Mouse (Mus musculus) kidney, embryonic 16.5 days (tissue): ENCODE results near the gene Lin7a. TPM values are rescaled to one million over a fixed set of nuclear protein-coding genes. Genes with fewer than 3 reads are reported as not detected.
A peak's percentile ranks its signal among the peaks of the same experiment; 100 is the strongest.

Experiments used
- ATAC-seq: fragments of 200-750 bp; cut with Nextera tagmentation; 2 replicates; pipeline ENCODE4 v1.8.0; 2017; ENCODE audit warnings: moderate TSS enrichment; ENCODE audit not compliant: low FRiP score, low TSS enrichment
- H3K27ac ChIP-seq: fragments of 300-500 bp; sonication (generic); 2 replicates; pipeline ENCODE4 v1.5.1; 2014; ENCODE audit warnings: low read length
- H3K27me3 ChIP-seq: fragments of 300-500 bp; sonication (generic); 2 replicates; pipeline ENCODE4 v1.6.1; 2014; ENCODE audit warnings: low read length, control low read depth, mixed read lengths; ENCODE audit not compliant: insufficient read depth
- H3K36me3 ChIP-seq: fragments of 300-500 bp; sonication (generic); 2 replicates; pipeline ENCODE4 v1.6.1; 2014; ENCODE audit warnings: low read length, control low read depth, mixed read lengths; ENCODE audit not compliant: insufficient read depth
- H3K4me1 ChIP-seq: fragments of 300-500 bp; sonication (generic); 2 replicates; pipeline ENCODE4 v1.6.1; 2014; ENCODE audit warnings: low read length, control low read depth, mixed read lengths; ENCODE audit not compliant: insufficient read depth
- H3K4me2 ChIP-seq: fragments of 300-500 bp; sonication (generic); replicated peaks from 2 replicates; pipeline ENCODE4 v1.6.1; 2014; ENCODE audit warnings: low read depth, low read length
- H3K4me3 ChIP-seq: fragments of 300-500 bp; sonication (generic); 2 replicates; pipeline ENCODE4 v1.5.1; 2014; ENCODE audit warnings: mild to moderate bottlenecking, low read length
- H3K9ac ChIP-seq: fragments of 300-500 bp; sonication (generic); replicated peaks from 2 replicates; pipeline ENCODE4 v1.6.1; 2014; ENCODE audit warnings: low read length
- H3K9me3 ChIP-seq: fragments of 300-500 bp; sonication (generic); 2 replicates; pipeline ENCODE4 v1.6.1; 2016; ENCODE audit warnings: low read length, control low read depth
- WGBS: fragments of 180-500 bp; shearing (Covaris S2); extraction: QIAGEN DNeasy Blood & Tissue Kit; methylation state at CpG from one replicate; pipeline ENCODE4 v1.1.7; 2014; 5-methylcytosine and 5-hydroxymethylcytosine counted together
- polyA plus RNA-seq: library from polyadenylated mRNA; unstranded; fragments of >200 nt; fragmentation: Nextera tagmentation; extraction: Ambion mirVana; gene quantifications from 2 replicates; pipeline ENCODE4 v1.2.1, GENCODE M21; 2015

The Lin7a gene
- polyA plus RNA-seq, 1 experiment from 2014 or later, result 1.7 TPM

- Histone ChIP-seq H3K27ac (no peak overlapping the region), H3K9me3 (no peaks in the 10 kb centered on the region), H3K4me1 (no peaks in the 10 kb centered on the region), H3K36me3 (no peaks in the 10 kb centered on the region), H3K9ac (no peak overlapping the region), H3K4me2 (no peak overlapping the region), H3K4me3 (no peak overlapping the region), H3K27me3 (no peaks in the 10 kb centered on the region)
- 90% methylated on average over 2 of the region's 2 CpGs for WGBS
- ATAC-seq, result no peak
Measured at GRCm38 (mm10) chr10:107260428-107260827, 11.1 kb upstream of the Lin7a start.

GRCm38 (mm10) chr10:107272131-107272803 is 781 bp downstream of the Lin7a start:
- Histone ChIP-seq H3K4me1 (peaks cover 8% of the 10 kb centered on the region), H3K4me3 (peak overlapping the region; percentile 60), H3K36me3 (no peaks in the 10 kb centered on the region), H3K9ac (peak overlapping the region; percentile 56), H3K4me2 (peak overlapping the region; percentile 86), H3K9me3 (no peaks in the 10 kb centered on the region), H3K27ac (0 out of 2 replicates have a peak overlapping the region, but pooled peaks have one; percentile 47), H3K27me3 (peaks cover 27% of the 10 kb centered on the region)
- WGBS, result under 1% methylated on average over 41 of the region's 41 CpGs
- peak; percentile 91 for ATAC-seq

DNA sequence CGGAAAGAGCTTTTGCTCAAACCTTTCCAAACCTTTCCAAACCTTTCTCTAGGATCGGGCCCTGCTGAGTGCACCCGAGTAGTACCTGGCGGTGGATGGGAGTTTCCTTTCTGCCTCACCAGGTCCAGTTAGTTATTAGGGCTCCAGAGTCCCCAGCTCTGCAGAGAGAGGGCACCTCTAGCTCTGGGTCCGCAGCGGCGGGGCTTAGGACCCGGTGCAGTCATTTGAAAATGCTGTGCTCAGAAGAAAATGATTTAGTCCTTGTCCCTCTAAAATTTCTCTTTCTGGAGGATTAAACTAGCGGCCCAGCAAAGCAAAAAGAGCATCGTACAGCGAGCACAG is 1.3 kb downstream of the Lin7a start:
- peaks cover 27% of the 10 kb centered on the region for H3K27me3 ChIP-seq
- H3K9me3 ChIP-seq, result no peaks in the 10 kb centered on the region
- 6% methylated on average over 11 of the region's 11 CpGs for WGBS
- H3K27ac ChIP-seq, result 0 out of 2 replicates have a peak overlapping the region, but pooled peaks have one; percentile 47
- peak overlapping the region; percentile 60 for H3K4me3 ChIP-seq
- peak overlapping the region; percentile 56 for H3K9ac ChIP-seq
- H3K36me3 ChIP-seq, result no peaks in the 10 kb centered on the region
- peak; percentile 89 for ATAC-seq
- peaks cover 8% of the 10 kb centered on the region for H3K4me1 ChIP-seq
- H3K4me2 ChIP-seq, result peak overlapping the region; percentile 86

DNA sequence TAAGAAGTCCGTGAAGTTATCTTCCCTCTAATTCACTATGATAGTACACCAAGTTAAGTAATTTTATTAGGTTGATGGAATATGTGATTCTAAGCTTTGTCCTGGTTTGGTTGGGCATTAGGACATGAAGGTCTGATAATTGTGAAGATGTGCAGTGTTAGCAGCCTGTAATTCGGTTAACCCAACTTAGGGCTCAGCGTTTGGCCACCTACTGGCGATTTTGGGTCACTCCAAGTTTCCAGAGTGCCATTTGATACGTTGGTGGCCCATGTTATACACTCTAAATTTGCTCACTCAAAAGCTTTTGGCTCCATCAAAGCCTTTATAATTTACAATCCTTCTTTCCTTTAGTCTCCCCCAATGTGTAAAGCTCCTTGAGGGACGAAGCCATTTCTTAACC is 2.4 kb downstream of the Lin7a start:
- WGBS, result 57% methylated on average over 6 of the region's 6 CpGs
- no peak for ATAC-seq
- peaks cover 8% of the 10 kb centered on the region for H3K4me1 ChIP-seq

GRCm38 (mm10) chr10:107274785-107275184 is 3.3 kb downstream of the Lin7a start:
- Histone ChIP-seq H3K27me3 (peaks cover 27% of the 10 kb centered on the region), H3K36me3 (no peaks in the 10 kb centered on the region), H3K4me2 (no peak overlapping the region), H3K4me3 (no peak overlapping the region), H3K27ac (no peak overlapping the region), H3K9me3 (no peaks in the 10 kb centered on the region), H3K9ac (no peak overlapping the region), H3K4me1 (peaks cover 8% of the 10 kb centered on the region)
- WGBS, result 65% methylated on average over 3 of the region's 3 CpGs
- ATAC-seq, result no peak

More for the DNA sequence above, 2.4 kb downstream of the Lin7a start:
- H3K27ac ChIP-seq, result no peak overlapping the region
- H3K9ac ChIP-seq, result no peak overlapping the region
- no peak overlapping the region for H3K4me3 ChIP-seq
- no peak overlapping the region for H3K4me2 ChIP-seq
- H3K9me3 ChIP-seq, result no peaks in the 10 kb centered on the region
- no peaks in the 10 kb centered on the region for H3K36me3 ChIP-seq
- H3K27me3 ChIP-seq, result peaks cover 27% of the 10 kb centered on the region

DNA sequence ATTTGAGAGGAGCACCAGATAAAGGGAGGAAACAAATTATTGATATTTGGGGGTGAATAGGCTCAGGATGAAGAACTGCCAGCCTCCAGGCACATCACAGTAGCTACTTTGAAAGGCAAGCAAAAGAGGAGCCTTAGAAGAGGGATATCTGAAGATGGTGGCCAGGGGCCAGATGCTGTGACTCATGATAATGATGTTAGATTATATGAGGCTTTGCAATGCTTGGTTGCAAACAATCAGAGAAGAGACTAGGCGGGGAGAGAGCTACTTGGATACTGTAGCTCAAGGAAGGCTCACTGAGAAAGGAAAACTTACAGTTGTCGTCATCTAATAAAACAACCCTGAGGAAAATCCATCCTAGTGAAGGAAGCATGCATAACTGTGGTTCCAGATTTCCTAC is 5.2 kb downstream of the Lin7a start:
- Histone ChIP-seq H3K36me3 (no peaks in the 10 kb centered on the region), H3K27me3 (peaks cover 13% of the 10 kb centered on the region), H3K9me3 (no peaks in the 10 kb centered on the region), H3K9ac (no peak overlapping the region), H3K4me2 (no peak overlapping the region), H3K27ac (no peak overlapping the region), H3K4me3 (no peak overlapping the region), H3K4me1 (peaks cover 3% of the 10 kb centered on the region)
- no peak for ATAC-seq
- WGBS, result 77% methylated on average over 2 of the region's 2 CpGs

DNA sequence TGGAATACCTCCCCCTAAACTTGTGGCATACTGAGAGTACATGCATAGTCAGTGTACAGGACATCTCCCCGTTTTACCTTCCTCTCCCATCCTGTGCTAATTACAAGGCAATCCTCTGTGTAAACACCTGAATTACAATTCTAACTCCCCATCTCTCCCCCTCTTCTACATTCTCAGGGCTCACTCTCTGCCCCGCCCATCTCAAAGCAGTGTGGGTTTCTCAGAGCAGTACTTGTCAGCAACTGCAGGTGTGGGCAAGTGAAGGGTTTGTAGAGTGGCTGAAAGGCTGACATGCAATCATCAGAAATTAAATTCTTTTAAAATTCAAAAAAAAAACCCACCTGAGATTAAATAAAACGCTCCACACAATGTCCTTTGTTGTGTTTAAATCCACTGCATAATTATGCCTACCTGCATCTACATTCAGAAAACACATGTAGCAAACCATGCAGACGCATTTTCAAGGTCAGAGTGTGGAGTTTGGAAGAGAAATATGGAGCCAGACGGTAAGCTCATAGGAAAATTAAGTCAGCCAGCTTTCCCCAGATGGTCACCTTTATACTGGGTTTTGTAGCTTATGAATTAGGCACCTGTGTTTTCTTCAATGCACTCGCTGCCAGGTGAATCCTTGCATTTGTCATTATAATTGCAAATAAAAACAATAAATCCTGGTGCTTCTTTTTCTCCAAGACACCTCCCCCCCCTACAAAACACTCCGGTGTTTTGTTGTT is 22.6 kb downstream of the Lin7a start:
- Histone ChIP-seq H3K4me1 (no peaks in the 10 kb centered on the region), H3K9me3 (no peaks in the 10 kb centered on the region), H3K9ac (no peak overlapping the region), H3K27me3 (no peaks in the 10 kb centered on the region), H3K4me3 (no peak overlapping the region), H3K27ac (no peak overlapping the region), H3K4me2 (no peak overlapping the region), H3K36me3 (no peaks in the 10 kb centered on the region)
- ATAC-seq, result no peak
- 62% methylated on average over 7 of the region's 7 CpGs for WGBS

DNA sequence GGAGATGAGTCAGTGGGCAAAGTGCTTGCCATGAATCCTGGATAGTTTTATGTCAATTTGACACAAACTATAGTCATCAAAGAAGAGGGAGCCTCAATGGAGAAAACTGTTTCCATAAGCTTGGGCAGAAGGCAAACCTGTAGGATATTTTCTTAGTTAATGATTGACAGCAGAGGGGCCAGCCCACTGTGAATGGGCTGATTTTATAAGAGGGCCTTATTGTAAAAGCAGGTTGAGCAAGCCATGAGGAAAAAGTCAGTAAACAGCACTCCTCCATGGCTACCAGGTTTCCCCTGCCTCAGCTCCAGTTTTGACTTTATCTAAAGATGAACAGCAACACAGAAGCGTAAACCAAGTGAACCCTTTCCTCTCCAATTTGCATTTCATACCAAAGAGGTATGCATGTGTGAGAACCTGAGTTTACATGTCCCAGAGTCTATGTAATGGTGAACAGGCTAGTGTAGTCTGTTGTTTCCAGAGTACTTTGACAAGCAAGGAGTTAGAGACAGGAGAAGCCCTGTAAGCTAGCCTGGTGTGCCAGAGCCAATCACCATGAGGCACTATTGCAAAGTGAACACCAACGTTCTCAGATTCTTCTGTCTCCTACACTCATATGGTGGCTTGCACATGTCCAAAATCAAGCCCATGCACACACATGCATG is 29.2 kb downstream of the Lin7a start:
- Histone ChIP-seq H3K27ac (no peak overlapping the region; the same call in 1 of the 2 replicates), H3K36me3 (no peaks in the 10 kb centered on the region), H3K4me1 (no peaks in the 10 kb centered on the region), H3K27me3 (no peaks in the 10 kb centered on the region), H3K9me3 (no peaks in the 10 kb centered on the region), H3K4me2 (no peak overlapping the region), H3K4me3 (no peak overlapping the region), H3K9ac (no peak overlapping the region)
- peak; percentile 85 for ATAC-seq
- 67% methylated on average over 2 of the region's 2 CpGs for WGBS

GRCm38 (mm10) chr10:107310964-107311490 is 39.5 kb downstream of the Lin7a start:
- Histone ChIP-seq H3K27ac (no peak overlapping the region), H3K4me1 (no peaks in the 10 kb centered on the region), H3K9ac (no peak overlapping the region), H3K27me3 (no peaks in the 10 kb centered on the region), H3K36me3 (no peaks in the 10 kb centered on the region), H3K4me3 (no peak overlapping the region), H3K9me3 (no peaks in the 10 kb centered on the region), H3K4me2 (no peak overlapping the region)
- ATAC-seq, result no peak
- WGBS, result 86% methylated on average over 5 of the region's 5 CpGs
